Mouse (Mus musculus): ENCODE results near the gene Camk2n2. TPM values are rescaled to one million over a fixed set of nuclear protein-coding genes. Genes with fewer than 3 reads are reported as not detected.

Gene Camk2n2
- polyA plus RNA-seq, 1 experiment from 2014 or later: 1.7 TPM

DNA sequence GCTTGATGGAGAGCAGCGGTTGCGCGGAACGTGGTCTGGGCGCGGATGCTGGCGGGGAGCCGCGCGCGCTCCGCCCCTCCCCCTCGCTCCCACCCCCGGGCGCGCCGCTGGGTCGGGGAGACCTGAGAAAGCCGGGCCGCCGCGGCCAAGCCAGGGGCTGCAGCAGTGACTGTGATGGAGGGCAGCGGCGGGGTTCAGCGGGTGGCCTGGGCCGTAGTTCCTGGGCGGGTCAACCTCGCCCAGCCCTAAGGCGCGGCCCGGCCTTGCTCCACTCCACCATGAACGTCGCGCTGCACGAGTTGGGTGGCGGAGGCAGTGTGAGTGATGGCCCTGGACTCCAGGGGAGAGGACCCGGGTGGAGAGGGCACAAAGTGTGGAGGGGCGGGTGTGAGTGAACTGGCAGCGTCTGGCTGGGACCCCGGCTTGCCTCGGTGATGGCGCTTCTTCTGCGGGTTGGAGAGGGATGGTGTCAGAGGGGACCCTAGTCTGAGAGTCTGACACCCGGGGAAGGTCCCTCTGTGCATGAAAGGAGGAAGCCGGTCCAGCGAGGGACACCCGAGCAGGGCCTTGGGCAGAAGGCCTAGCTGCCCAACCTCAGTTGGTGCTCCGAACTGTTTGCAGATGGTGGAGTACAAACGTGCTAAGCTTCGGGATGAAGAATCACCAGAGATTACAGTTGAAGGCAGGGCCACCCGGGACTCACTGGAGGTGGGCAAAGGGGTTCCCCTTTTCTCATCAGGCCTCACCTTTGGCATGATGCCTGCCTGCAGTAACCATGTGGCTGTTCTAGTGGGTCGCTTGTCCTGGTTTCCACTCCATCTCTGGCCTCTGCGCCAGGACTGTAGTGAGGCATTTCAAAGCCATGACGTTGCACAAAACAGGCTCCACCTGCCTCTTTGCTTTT lies 8.9 kb upstream of the Camk2n2 start, which contains the start of gene Ece2:
Gene Ece2 (plus strand): TSS at position 98 of the 904 bp plus-strand sequence.
- 7% methylated on average over 54 of the region's 54 CpGs for WGBS
- 0 out of 2 replicates have a peak within 1 kb of the TSS, but pooled peaks have one; percentile 3 for H3K27ac ChIP-seq (replicated peaks)
- H3K9me3 ChIP-seq (replicated peaks): no peaks in the 10 kb centered on the region
- H3K36me3 ChIP-seq: 0 out of 2 replicates have a peak, but pooled peaks cover 4% of the 10 kb centered on the region
- peak within 1 kb of the TSS; percentile 55 for H3K4me3 ChIP-seq (replicated peaks)
- H3K4me1 ChIP-seq: peaks cover 13% of the 10 kb centered on the region; the same call in 1 of the 2 replicates
- peaks cover 11% of the 10 kb centered on the region; the same call in 1 of the 2 replicates for H3K27me3 ChIP-seq
- peak within 1 kb of the TSS; percentile 47 for H3K9ac ChIP-seq
- peak; percentile 51 for ATAC-seq (ENCODE audit: insufficient number of reproducible peaks, low FRiP score, low TSS enrichment, low read depth)
- peak within 1 kb of the TSS; percentile 92 for H3K4me2 ChIP-seq (replicated peaks)

DNA sequence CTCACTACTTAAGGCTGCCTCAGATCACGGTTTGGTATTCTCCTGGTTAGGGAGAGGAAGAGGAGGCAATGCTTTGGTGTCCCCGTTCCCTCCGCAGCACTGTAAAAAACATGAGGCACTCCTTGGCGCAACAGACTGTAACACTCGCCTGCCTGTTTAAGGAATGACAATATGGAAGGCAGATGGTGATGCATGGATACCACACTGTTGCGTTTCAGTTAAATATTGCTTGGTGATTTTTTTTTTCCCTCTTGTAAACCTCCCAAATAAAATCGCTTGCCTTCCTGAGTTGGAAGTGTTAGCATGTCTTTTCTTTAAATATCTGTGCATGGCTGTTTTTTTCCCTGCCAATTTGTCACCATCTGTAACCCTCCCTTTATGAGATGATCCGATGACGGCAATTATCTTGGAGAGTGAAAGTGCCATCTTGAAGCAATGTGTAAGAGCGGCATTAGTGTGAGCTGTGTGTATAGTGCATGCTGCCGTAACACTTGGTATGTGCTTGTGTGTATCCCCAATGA lies 7.8 kb upstream of the Camk2n2 start:
- Histone ChIP-seq H3K4me3 (replicated peaks) (peak overlapping the region; percentile 55), H3K27ac (replicated peaks) (no peak overlapping the region), H3K27me3 (peaks cover 12% of the 10 kb centered on the region; the same call in 1 of the 2 replicates), H3K36me3 (0 out of 2 replicates have a peak, but pooled peaks cover 4% of the 10 kb centered on the region), H3K4me2 (replicated peaks) (peak overlapping the region; percentile 92; the same call in 1 of the 2 replicates), H3K9ac (no peak overlapping the region), H3K9me3 (replicated peaks) (no peaks in the 10 kb centered on the region), H3K4me1 (peaks cover 13% of the 10 kb centered on the region; the same call in 1 of the 2 replicates)
- 39% methylated on average over 11 of the region's 11 CpGs for WGBS
- ATAC-seq (ENCODE audit: insufficient number of reproducible peaks, low FRiP score, low TSS enrichment, low read depth): no peak

DNA sequence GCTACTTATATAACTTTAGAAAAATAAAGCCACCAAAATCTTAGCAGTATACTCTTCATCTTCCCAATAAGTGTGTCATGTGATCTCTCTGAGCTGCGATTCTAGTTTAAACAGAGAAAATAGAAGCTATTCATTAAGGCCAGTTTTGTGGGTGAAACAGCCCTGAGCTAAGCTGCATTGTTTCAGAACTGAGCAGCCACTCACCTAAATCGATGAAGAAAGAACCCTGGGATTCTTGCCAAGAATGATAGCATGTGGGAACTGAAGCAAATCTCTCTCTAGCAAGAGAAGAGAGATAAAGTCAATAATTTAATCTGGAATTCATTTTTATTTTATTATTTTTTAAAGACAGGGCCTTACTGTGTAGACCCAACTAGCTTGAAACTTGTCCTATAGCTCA lies 2.1 kb upstream of the Camk2n2 start:
- H3K4me2 ChIP-seq (replicated peaks): no peak overlapping the region
- peaks cover 28% of the 10 kb centered on the region for H3K27me3 ChIP-seq
- no peaks in the 10 kb centered on the region for H3K36me3 ChIP-seq
- ATAC-seq (ENCODE audit: insufficient number of reproducible peaks, low FRiP score, low TSS enrichment, low read depth): no peak
- H3K9me3 ChIP-seq (replicated peaks): no peaks in the 10 kb centered on the region
- WGBS: 40% methylated on average over 2 of the region's 2 CpGs
- H3K4me1 ChIP-seq: peaks cover 34% of the 10 kb centered on the region
- H3K4me3 ChIP-seq (replicated peaks): no peak overlapping the region
- H3K9ac ChIP-seq: no peak overlapping the region
- H3K27ac ChIP-seq (replicated peaks): no peak overlapping the region

DNA sequence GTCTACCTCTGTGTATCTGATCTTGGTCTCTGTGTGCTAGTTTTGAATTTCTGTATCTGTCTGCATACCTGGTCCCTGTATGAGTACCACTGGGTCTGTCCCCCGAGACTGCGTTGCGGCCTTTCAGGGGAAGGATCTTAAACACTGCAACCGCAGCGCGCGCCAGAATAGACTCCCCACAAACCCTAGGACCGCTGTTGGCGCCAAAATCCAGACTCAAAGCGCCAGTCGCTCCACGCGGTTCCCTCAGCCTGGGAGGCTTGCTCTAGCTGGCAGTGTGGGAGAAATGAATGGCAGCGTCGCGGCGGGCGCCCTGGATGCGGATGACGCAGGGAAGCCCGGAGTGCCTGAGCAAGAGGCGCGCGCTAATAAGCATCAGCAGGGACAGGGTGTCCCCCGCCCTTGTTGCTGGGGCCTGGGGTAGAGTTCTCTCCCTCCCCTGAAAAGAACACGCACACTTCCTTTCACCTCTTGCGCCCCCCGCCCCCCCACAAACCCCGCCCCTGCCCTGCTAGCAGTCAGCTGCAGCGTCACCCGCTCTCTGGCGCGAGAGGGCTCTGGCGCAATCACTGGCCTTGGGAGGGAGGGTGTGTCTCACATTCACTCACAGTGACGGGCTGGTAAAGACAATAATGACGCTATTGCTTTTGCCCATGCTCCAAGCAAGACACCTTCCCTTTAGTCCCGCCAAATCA lies 1.1 kb upstream of the Camk2n2 start:
- Histone ChIP-seq H3K4me2 (replicated peaks) (peak overlapping the region; percentile 99), H3K4me1 (peaks cover 34% of the 10 kb centered on the region), H3K4me3 (replicated peaks) (peak overlapping the region; percentile 69), H3K27me3 (peaks cover 27% of the 10 kb centered on the region), H3K36me3 (no peaks in the 10 kb centered on the region), H3K9ac (peak overlapping the region; percentile 37; the same call in 1 of the 2 replicates), H3K9me3 (replicated peaks) (no peaks in the 10 kb centered on the region), H3K27ac (replicated peaks) (peak overlapping the region; percentile 44; the same call in 1 of the 2 replicates)
- ATAC-seq (ENCODE audit: insufficient number of reproducible peaks, low FRiP score, low TSS enrichment, low read depth): peak; percentile 49; the same call in 1 of the 2 replicates
- 1% methylated on average over 35 of the region's 37 CpGs for WGBS

DNA sequence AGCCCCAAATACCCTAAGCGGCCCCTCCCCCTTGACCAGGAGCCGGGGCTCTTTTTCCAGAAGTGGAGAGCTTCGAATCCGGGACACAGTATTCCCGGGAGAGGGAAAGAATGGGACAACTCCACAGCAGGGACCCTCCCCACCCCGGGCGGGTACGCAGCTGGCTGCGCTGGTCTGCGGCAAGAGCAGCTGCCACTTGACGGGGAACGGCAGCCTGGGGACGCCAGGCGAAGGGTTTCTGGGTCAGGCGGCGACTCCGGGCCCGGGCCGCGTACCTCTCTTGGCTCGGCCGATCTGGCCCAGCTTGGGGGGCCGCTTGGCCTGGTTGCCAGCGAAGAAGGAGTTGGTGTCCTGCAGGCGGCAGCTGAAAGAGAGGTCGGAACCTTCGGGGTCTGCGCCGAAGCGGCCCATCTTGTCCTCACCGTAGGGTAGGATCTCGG lies 316 bp downstream of the Camk2n2 start:
- H3K4me1 ChIP-seq: peaks cover 34% of the 10 kb centered on the region
- H3K4me3 ChIP-seq (replicated peaks): peak overlapping the region; percentile 69
- WGBS: 0% methylated on average over 32 of the region's 32 CpGs
- H3K9me3 ChIP-seq (replicated peaks): no peaks in the 10 kb centered on the region
- peaks cover 27% of the 10 kb centered on the region for H3K27me3 ChIP-seq
- no peak for ATAC-seq (ENCODE audit: insufficient number of reproducible peaks, low FRiP score, low TSS enrichment, low read depth)
- peak overlapping the region; percentile 99 for H3K4me2 ChIP-seq (replicated peaks)
- peak overlapping the region; percentile 37; the same call in 1 of the 2 replicates for H3K9ac ChIP-seq
- no peaks in the 10 kb centered on the region for H3K36me3 ChIP-seq
- H3K27ac ChIP-seq (replicated peaks): 0 out of 2 replicates have a peak overlapping the region, but pooled peaks have one; percentile 17

DNA sequence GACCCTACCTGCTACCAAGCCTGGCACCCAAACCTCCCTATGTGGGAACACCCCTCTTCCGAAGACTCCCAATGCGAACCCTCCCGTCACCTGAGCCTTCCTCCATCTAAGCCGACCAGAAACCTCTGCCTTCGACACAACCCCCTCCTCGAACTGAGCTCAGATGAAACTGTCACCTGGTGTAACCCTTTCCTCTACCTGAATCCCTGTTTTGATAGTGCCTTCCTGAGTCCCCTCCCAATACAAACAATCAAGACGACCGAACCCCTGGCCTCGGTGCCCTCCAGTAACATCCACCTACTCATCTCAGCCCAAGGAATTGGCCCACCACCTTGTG lies 720 bp downstream of the Camk2n2 start:
- H3K9ac ChIP-seq: no peak overlapping the region

DNA sequence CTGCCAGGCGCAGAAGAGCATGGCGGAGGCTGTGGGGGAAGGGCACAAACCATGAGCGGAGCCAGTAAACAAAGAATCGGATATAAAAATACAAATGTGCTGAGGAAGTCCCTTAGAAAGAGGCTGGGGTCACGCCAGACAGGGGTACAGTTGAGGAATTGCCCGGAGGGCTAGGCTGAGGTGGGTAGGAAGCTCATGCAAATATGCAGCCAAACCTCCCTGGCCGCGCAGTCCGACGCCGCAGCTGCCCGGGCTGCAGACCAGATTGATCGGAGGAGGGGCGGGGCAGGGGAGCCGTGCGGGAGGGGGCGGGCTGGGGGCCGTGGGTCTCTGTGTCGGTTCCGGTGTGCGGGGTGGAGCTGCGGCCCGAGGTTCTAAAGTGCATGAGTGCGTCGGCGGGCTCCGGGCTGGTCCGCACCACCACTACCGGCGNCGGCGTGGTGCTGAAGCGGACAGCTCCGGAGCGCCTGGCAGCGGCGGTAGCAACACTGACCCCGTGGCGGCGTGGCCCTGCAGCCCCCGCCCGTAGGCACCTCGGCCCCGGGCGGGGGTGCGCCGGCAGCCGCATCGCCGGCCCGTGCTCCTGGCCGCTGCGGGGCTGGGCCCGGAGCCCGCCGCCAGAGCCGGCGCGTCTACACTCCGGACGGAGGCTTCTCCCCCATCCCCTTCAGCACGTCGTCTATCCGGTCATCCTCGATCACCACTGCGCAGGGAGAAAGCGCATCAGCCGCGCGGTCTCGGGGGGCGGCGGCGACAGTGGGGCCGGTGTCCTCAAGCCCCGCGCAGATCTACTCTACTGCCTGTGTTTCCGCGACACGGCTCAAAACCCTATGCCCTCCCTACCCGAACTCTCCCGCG lies 1.3 kb downstream of the Camk2n2 start:
- Histone ChIP-seq H3K27me3 (peaks cover 27% of the 10 kb centered on the region), H3K4me1 (peaks cover 34% of the 10 kb centered on the region), H3K9me3 (replicated peaks) (no peaks in the 10 kb centered on the region), H3K36me3 (no peaks in the 10 kb centered on the region), H3K4me2 (replicated peaks) (peak overlapping the region; percentile 99), H3K27ac (replicated peaks) (no peak overlapping the region), H3K9ac (no peak overlapping the region), H3K4me3 (replicated peaks) (peak overlapping the region; percentile 69)
- 2% methylated on average over 81 of the region's 83 CpGs for WGBS
- ATAC-seq (ENCODE audit: insufficient number of reproducible peaks, low FRiP score, low TSS enrichment, low read depth): peak; percentile 58

More for the DNA sequence above, 720 bp downstream of the Camk2n2 start:
- Histone ChIP-seq H3K4me2 (replicated peaks) (peak overlapping the region; percentile 99), H3K4me3 (replicated peaks) (peak overlapping the region; percentile 69), H3K4me1 (peaks cover 34% of the 10 kb centered on the region), H3K36me3 (no peaks in the 10 kb centered on the region), H3K27ac (replicated peaks) (no peak overlapping the region), H3K9me3 (replicated peaks) (no peaks in the 10 kb centered on the region), H3K27me3 (peaks cover 27% of the 10 kb centered on the region)
- WGBS: 2% methylated on average over 9 of the region's 9 CpGs
- ATAC-seq (ENCODE audit: insufficient number of reproducible peaks, low FRiP score, low TSS enrichment, low read depth): no peak

DNA sequence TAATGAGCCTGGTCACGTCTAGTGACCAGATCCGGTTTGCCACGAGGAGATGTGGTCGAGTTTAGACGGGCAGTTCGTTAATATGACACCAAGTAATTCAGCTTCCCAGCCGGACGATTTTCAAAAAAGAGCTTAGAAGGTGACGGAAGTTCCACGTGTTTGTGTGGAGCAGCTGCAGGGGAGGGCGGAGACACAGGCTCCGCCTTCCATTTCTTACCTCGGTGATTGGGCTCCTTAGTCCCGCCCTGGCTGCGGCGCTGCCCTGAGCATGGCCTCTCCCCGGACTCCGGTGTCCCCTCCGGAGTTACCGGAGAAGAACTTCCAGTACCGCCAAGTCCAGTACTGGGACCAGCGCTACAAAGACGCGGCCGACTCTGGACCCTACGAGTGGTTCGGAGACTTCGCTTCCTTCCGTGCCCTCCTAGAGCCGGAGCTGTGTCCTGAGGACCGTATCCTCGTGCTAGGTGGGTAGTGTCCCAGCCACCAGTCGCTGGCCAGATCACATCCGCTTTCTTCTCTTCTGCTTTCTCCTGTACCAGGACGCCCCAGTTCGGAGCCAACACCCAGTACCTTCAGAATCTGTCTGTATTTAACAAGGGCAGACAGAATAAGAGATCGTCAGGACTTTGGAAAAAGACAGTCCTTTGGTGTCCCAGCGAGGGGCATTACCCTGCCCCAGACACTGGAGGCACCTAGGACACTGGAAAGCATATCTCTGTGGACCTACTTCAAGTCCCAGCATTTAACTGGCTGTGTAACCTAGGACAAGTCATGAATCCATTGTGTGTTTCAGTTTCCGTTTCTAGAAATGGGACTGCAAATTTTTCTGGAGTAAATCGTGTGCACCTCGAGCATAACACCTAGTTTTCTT lies 9.5 kb downstream of the Camk2n2 start, which contains the start of the genes Eef1akmt4, Gm49333 and Alg3:
Gene Eef1akmt4 (plus strand): TSS at position 237 of the 871 bp plus-strand sequence.
Gene Gm49333 (plus strand): TSS at position 254 of the 871 bp plus-strand sequence.
Gene Alg3 (minus strand): TSS at position 379 of the 871 bp plus-strand sequence.
- Histone ChIP-seq H3K9me3 (replicated peaks) (no peaks in the 10 kb centered on the region), H3K36me3 (peaks cover 14% of the 10 kb centered on the region; the same call in 1 of the 2 replicates), H3K4me1 (peaks cover 19% of the 10 kb centered on the region), H3K4me2 (replicated peaks) (peak within 1 kb of the TSS; percentile 81), H3K27ac (replicated peaks) (peak within 1 kb of the TSS; percentile 79), H3K9ac (peak within 1 kb of the TSS; percentile 80), H3K27me3 (no peaks in the 10 kb centered on the region), H3K4me3 (replicated peaks) (peak within 1 kb of the TSS; percentile 87)
- 1% methylated on average over 41 of the region's 41 CpGs for WGBS
- peak; percentile 93 for ATAC-seq (ENCODE audit: insufficient number of reproducible peaks, low FRiP score, low TSS enrichment, low read depth)

DNA sequence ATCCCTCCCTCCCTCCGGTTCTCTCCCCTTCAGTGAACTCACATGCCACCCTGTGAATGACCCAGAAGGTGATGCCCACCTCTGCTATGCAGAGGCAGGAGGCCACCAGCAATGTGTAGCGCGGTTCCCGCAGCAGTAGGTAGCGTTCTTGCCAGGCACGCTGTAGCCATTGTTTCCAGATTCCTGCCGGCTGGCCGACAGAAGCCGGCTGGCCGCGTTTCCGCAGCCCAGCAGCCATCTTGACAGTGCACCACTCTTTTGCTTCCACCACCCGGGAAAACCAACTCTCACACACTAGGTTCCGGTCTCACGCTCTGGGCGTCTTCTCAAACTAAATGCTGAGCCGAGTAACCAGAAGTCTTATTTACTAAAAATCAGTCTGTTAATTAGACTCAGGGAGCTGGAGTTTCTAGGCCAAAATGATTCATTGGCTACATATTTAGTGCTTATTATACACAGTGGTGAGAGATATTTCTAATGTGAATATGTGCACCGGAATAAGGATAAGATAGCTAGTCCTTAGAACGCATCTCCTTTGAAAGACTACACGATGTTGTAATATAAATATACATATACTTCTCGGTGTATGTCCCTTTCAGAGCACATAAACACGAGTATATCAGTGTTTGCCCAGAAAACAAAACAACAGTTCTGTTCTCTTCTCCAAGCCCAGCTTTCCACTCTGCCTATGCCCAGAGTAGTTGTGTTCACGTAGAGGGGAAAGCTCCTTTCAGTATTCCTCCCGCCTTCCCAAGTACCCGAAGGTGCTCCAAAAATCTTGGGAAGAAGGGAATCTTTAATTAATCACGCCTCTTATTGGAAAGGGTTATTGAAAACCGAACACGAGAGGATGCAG lies 10.4 kb downstream of the Camk2n2 start:
- peak overlapping the region; percentile 80 for H3K9ac ChIP-seq
- H3K36me3 ChIP-seq: peaks cover 21% of the 10 kb centered on the region
- no peaks in the 10 kb centered on the region for H3K9me3 ChIP-seq (replicated peaks)
- H3K4me2 ChIP-seq (replicated peaks): peak overlapping the region; percentile 81
- peak overlapping the region; percentile 87 for H3K4me3 ChIP-seq (replicated peaks)
- ATAC-seq (ENCODE audit: insufficient number of reproducible peaks, low FRiP score, low TSS enrichment, low read depth): peak; percentile 61; the same call in 1 of the 2 replicates
- H3K4me1 ChIP-seq: peaks cover 19% of the 10 kb centered on the region
- WGBS: under 1% methylated on average over 28 of the region's 28 CpGs
- peak overlapping the region; percentile 79 for H3K27ac ChIP-seq (replicated peaks)
- no peaks in the 10 kb centered on the region for H3K27me3 ChIP-seq
